Mouse (Mus musculus) CH12F3 (cell line): ENCODE measurements around the gene Abcg1.

Experiments
- in situ Hi-C: fragments of 300-500 bp; cut with MboI; formaldehyde crosslinking; loops from 2 replicates; pipeline ENCODE4 v1.14.3; 2020; ENCODE audit warnings: low sequenced_read_pairs

Gene Abcg1

GRCm38 (mm10) chr17:31077561-31077960 is 20.1 kb downstream of the Abcg1 start:
- in situ Hi-C loops = no loop called here

- in situ Hi-C loops = no loop called here
Observed at GRCm38 (mm10) chr17:31078581-31078980, 21.1 kb downstream of the Abcg1 start.

GRCm38 (mm10) chr17:31079078-31079840 is 21.8 kb downstream of the Abcg1 start:
- in situ Hi-C loops = no loop called here

- in situ Hi-C loops = no loop called here
Observed at GRCm38 (mm10) chr17:31082296-31083078, 25.0 kb downstream of the Abcg1 start.

GRCm38 (mm10) chr17:31085519-31085918 is 28.0 kb downstream of the Abcg1 start:
- in situ Hi-C loops = no loop called here

- in situ Hi-C loops = no loop called here
Observed at GRCm38 (mm10) chr17:31086196-31086595, 28.7 kb downstream of the Abcg1 start.

GRCm38 (mm10) chr17:31088711-31089110 is 31.2 kb downstream of the Abcg1 start:
- in situ Hi-C loops = no loop called here

- in situ Hi-C loops = no loop called here
Observed at GRCm38 (mm10) chr17:31089848-31090247, 32.4 kb downstream of the Abcg1 start.

- in situ Hi-C loops = no loop called here
Observed at GRCm38 (mm10) chr17:31091023-31091735, 33.7 kb downstream of the Abcg1 start.

- in situ Hi-C loops = no loop called here
Observed at GRCm38 (mm10) chr17:31094781-31095180, 37.3 kb downstream of the Abcg1 start.

GRCm38 (mm10) chr17:31095570-31095969 is 38.1 kb downstream of the Abcg1 start:
- in situ Hi-C loops = no loop called here

GRCm38 (mm10) chr17:31096893-31097292 is 39.4 kb downstream of the Abcg1 start:
- in situ Hi-C loops = no loop called here

GRCm38 (mm10) chr17:31098788-31099187 is 41.3 kb downstream of the Abcg1 start:
- in situ Hi-C loops = no loop called here

GRCm38 (mm10) chr17:31103007-31103570 is 45.6 kb downstream of the Abcg1 start:
- in situ Hi-C loops = no loop called here

- in situ Hi-C loops = no loop called here
Observed at GRCm38 (mm10) chr17:31103823-31104222, 46.3 kb downstream of the Abcg1 start.

GRCm38 (mm10) chr17:31108388-31108787 is 50.9 kb downstream of the Abcg1 start:
- in situ Hi-C loops = no loop called here

- in situ Hi-C loops = no loop called here
Observed at GRCm38 (mm10) chr17:31113191-31113856, 55.8 kb downstream of the Abcg1 start.

GRCm38 (mm10) chr17:31116063-31116462 is 58.6 kb downstream of the Abcg1 start:
- in situ Hi-C loops = loop anchor here (5.0 kb wide), 1 partner anchor 99 kb away; no protein-coding TSS in a partner anchor

- in situ Hi-C loops = loop anchor here (5.0 kb wide), 1 partner anchor 101 kb away; no protein-coding TSS in a partner anchor
Observed at GRCm38 (mm10) chr17:31117946-31118345, 60.5 kb downstream of the Abcg1 start.

GRCm38 (mm10) chr17:31119429-31119828 is 62.0 kb downstream of the Abcg1 start:
- in situ Hi-C loops = loop anchor here (5.0 kb wide), 1 partner anchor 102 kb away; no protein-coding TSS in a partner anchor
